Mouse (Mus musculus) intestine, embryonic 16.5 days (tissue): ENCODE data around the gene Fcgr4. TPM values are rescaled to one million over a fixed set of nuclear protein-coding genes. Genes with fewer than 3 reads are reported as not detected.
"Not testable (repeated sequence)": the region's sequence is repeated elsewhere in the genome, so short reads cannot be mapped to it uniquely, and the experiment has no call there.

Experiments used
- ATAC-seq: fragments of 200-750 bp; cut with Nextera tagmentation; 2 replicates; pipeline ENCODE4 v1.8.0; 2017; ENCODE audit warnings: moderate TSS enrichment, moderate library complexity
- H3K27ac ChIP-seq: fragments of 300-500 bp; sonication (generic); 2 replicates; pipeline ENCODE4 v1.5.1; 2014; ENCODE audit warnings: mild to moderate bottlenecking, low read length
- H3K27me3 ChIP-seq: fragments of 300-500 bp; sonication (generic); replicated peaks from 2 replicates; pipeline ENCODE4 v1.6.1; 2014; ENCODE audit warnings: low read length, control low read depth, mixed read lengths; ENCODE audit not compliant: control insufficient read depth, insufficient read depth
- H3K36me3 ChIP-seq: fragments of 300-500 bp; sonication (generic); 2 replicates; pipeline ENCODE4 v1.6.1; 2014; ENCODE audit warnings: low read length, control low read depth; ENCODE audit not compliant: control insufficient read depth, insufficient read depth
- H3K4me1 ChIP-seq: fragments of 300-500 bp; sonication (generic); 2 replicates; pipeline ENCODE4 v1.6.1; 2014; ENCODE audit warnings: low read length, control low read depth, mixed read lengths; ENCODE audit not compliant: control insufficient read depth, insufficient read depth
- H3K4me2 ChIP-seq: fragments of 300-500 bp; sonication (generic); 2 replicates; pipeline ENCODE4 v1.6.1; 2014; ENCODE audit warnings: low read depth, low read length, control low read depth
- H3K4me3 ChIP-seq: fragments of 300-500 bp; sonication (generic); 2 replicates; pipeline ENCODE4 v1.5.1; 2014; ENCODE audit warnings: mild to moderate bottlenecking, low read length
- H3K9ac ChIP-seq: fragments of 300-500 bp; sonication (generic); 2 replicates; pipeline ENCODE4 v1.6.1; 2014; ENCODE audit warnings: low read depth, low read length
- H3K9me3 ChIP-seq: fragments of 300-500 bp; sonication (generic); 2 replicates; pipeline ENCODE4 v1.6.1; 2016; ENCODE audit warnings: low read length, control low read depth; ENCODE audit not compliant: control insufficient read depth
- WGBS: fragments of 180-500 bp; shearing (Covaris S2); extraction: QIAGEN DNeasy Blood & Tissue Kit; methylation state at CpG from one replicate; pipeline ENCODE4 v1.1.7; 2014; 5-methylcytosine and 5-hydroxymethylcytosine counted together
- polyA plus RNA-seq: library from polyadenylated mRNA; unstranded; fragments of >200 nt; fragmentation: Nextera tagmentation; extraction: Ambion mirVana; gene quantifications from 2 replicates; pipeline ENCODE4 v1.2.1, GENCODE M21; 2015

Fcgr4 gene
- polyA plus RNA-seq, result 1.4 and 1.8 TPM in 2 replicates

DNA sequence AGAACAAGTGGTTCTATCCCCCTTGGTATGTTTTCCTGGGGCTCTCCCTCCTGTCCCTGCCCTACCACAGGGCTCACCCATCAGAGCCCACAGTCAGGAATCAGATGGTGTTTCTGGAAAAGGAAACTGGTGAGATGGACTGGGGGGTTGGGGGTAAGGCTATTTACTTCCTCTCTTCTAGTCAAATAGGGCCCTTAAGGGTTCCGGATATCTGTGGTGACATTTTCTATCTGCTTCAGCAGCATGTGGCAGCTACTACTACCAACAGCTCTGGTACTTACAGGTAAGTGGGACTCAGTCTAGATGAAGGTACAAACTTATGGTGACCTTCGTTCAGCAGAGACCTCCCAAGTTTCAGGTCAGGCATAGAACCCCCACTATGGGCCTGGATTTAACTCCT is at the start of gene Fcgr4:
Gene Fcgr4 (plus strand): TSS at position 184 of the 400 bp plus-strand sequence.
- Histone ChIP-seq H3K9me3 (no peaks in the 10 kb centered on the region), H3K27ac (no peak within 1 kb of the TSS), H3K9ac (no peak within 1 kb of the TSS), H3K4me2 (no peak within 1 kb of the TSS), H3K4me3 (no peak within 1 kb of the TSS), H3K36me3 (no peaks in the 10 kb centered on the region), H3K4me1 (no peaks in the 10 kb centered on the region), H3K27me3 (no peaks in the 10 kb centered on the region)
- WGBS, result 77% methylated on average over 2 of the region's 2 CpGs
- ATAC-seq, result no peak

DNA sequence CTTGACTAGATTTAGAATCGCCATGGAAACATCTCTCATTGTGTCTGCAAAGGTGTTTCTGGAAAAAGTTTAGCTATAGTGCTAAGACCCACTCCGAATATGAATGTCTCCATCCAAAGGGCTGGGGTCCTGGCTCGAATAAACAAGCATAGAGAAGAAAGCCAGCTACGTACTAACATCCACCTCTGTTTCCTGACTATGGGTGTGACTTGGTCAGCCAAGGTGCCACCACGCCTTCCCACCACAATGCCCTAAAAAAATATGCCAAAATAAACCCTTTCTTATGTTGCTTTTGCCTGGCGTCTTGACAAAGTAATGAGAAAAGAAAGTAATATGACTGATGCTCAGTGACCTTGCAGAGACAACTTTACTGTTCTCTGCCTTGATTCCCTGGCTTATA is 46.2 kb upstream of the Fcgr4 start:
- WGBS, result 80% methylated on average over 6 of the region's 6 CpGs
- Histone ChIP-seq H3K4me1 (no peaks in the 10 kb centered on the region), H3K4me3 (no peak overlapping the region), H3K27me3 (no peaks in the 10 kb centered on the region), H3K9ac (no peak overlapping the region), H3K4me2 (no peak overlapping the region), H3K36me3 (no peaks in the 10 kb centered on the region), H3K9me3 (no peaks in the 10 kb centered on the region), H3K27ac (no peak overlapping the region)
- no peak for ATAC-seq

DNA sequence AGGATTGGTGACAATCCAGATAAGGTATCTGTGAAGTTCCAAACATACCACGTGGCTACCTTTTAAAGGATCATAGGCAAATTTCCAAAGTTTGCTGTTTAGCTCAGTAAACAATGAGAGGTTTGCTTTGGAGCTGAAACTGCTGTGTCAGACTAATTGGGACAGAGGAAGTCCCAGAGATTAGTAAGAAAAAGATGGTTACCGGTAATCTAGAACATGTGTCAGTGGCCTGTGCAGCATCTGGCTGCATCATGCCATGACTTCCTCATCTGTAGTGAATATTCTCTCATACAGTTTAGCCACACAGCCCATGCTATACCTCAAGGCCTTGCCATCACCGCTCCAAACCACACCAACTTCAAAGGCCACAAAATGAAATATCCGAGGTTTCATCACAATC is 45.8 kb upstream of the Fcgr4 start:
- Histone ChIP-seq H3K4me2 (no peak overlapping the region), H3K27me3 (no peaks in the 10 kb centered on the region), H3K9ac (no peak overlapping the region), H3K27ac (no peak overlapping the region), H3K4me3 (no peak overlapping the region), H3K36me3 (no peaks in the 10 kb centered on the region), H3K4me1 (no peaks in the 10 kb centered on the region), H3K9me3 (no peaks in the 10 kb centered on the region)
- WGBS, result 75% methylated on average over 4 of the region's 4 CpGs
- ATAC-seq, result no peak

DNA sequence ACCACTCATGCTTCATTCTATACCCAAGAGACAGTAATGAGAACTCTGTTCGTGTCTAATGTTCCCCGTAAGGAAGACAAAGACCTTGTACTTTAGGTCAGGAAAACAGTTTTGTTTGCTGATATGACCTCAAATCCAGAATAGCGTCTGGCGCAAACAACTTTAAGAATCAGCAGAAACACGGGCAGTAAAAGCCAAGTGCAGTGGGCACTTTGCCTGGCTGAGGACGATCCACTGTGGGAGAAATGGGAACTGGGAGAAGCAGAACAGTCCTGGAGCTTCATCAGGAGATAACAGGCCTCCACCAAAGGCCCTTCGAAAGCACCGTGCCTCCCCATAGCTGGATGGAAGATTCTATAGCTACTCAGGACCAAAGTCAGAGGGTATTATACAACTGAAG is 44.5 kb upstream of the Fcgr4 start:
- H3K9ac ChIP-seq, result no peak overlapping the region
- no peaks in the 10 kb centered on the region for H3K4me1 ChIP-seq
- H3K4me3 ChIP-seq, result no peak overlapping the region
- no peaks in the 10 kb centered on the region for H3K27me3 ChIP-seq
- no peaks in the 10 kb centered on the region for H3K36me3 ChIP-seq
- WGBS, result 84% methylated on average over 8 of the region's 8 CpGs
- no peaks in the 10 kb centered on the region for H3K9me3 ChIP-seq
- ATAC-seq, result no peak
- no peak overlapping the region for H3K27ac ChIP-seq
- no peak overlapping the region for H3K4me2 ChIP-seq

DNA sequence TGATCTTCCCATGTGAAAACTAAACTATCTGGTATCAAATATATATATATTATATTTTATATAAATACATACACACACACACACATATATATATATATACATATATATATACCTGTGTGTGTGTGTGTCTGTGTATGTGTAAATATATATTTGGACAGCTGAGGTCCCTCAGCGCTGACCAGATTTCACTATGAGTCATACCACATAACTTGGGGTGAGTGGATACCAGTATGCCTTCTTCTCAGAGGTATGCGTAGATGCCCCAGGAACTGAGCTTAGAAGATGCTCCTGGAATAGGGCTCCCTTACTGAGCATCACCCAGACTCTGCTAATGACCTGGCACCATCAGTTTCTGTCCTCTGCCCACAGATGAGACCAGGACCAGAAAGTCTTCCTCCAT is 44.0 kb upstream of the Fcgr4 start:
- no peaks in the 10 kb centered on the region for H3K27me3 ChIP-seq
- H3K4me1 ChIP-seq, result no peaks in the 10 kb centered on the region

DNA sequence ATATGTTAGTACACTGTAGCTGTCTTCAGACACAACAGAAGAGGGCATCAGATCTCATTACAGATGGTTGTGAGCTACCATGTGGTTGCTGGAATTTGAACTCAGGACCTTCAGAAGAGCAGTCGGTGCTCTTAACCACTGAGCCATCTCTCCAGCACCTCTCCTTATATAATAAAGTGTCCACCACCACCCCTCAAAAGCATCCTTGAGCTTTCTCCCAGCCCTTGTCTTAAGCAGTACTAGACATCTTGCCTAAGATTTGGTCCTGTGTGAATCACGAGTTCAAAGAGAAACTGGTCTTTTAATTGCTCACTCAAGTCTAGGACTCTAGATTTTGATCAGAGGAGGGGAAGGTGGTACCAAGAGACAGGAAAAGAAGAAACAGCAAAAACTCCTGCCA is 43.4 kb upstream of the Fcgr4 start:
- not testable (repeated sequence) for ATAC-seq, H3K27ac ChIP-seq, H3K27me3 ChIP-seq, H3K4me1 ChIP-seq, H3K36me3 ChIP-seq, H3K9ac ChIP-seq, H3K9me3 ChIP-seq, H3K4me3 ChIP-seq, H3K4me2 ChIP-seq
- WGBS, result 82% methylated on average over 2 of the region's 2 CpGs

More for the DNA sequence above, 44.0 kb upstream of the Fcgr4 start:
- Histone ChIP-seq H3K4me3 (no peak overlapping the region), H3K4me2 (no peak overlapping the region), H3K27ac (no peak overlapping the region), H3K9ac (no peak overlapping the region), H3K9me3 (no peaks in the 10 kb centered on the region), H3K36me3 (no peaks in the 10 kb centered on the region)
- WGBS, result 95% methylated on average over 2 of the region's 2 CpGs
- no peak for ATAC-seq

DNA sequence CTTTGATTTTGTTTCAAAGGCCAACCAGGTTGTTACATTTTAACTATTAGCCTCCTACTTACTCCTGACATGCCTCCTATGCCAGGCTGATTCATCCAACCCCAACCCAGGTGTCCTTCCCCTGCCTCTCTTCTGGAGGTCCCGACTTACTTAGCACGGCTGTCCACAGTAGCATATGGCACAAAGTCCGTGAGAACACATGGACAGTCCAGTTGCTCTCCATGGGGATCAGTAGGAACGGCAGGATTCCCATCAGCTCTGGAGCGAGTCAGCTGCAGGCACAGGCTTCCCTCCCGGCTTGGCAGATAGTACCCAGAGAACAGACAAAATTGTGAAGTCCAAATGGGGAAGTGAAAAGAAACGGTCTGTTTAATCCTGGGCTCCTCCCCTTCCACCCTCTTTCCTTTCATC is 43.0 kb upstream of the Fcgr4 start:
- Histone ChIP-seq H3K36me3 (no peaks in the 10 kb centered on the region), H3K27ac (no peak overlapping the region), H3K27me3 (no peaks in the 10 kb centered on the region), H3K9me3 (no peaks in the 10 kb centered on the region), H3K4me3 (no peak overlapping the region), H3K9ac (no peak overlapping the region), H3K4me2 (no peak overlapping the region), H3K4me1 (no peaks in the 10 kb centered on the region)
- ATAC-seq, result no peak
- WGBS, result 57% methylated on average over 7 of the region's 7 CpGs

DNA sequence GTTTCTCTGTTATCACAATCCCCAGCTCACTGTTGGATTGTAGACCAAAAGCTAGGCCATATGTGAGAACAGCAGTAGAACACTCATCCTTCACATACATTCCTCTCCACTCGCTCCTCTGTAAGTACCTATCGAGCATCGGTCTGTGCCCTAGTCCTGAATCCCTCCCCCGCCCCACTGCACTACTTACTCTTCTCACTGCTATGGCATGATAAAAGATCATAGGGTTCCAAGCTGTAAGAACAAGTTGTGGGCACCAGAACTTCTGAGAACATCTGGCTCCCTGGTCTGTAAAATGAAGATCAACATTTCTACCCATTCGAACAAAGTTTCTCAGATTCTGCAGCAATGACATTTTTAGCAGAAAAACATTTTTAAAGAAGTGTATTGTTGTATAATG is 42.3 kb upstream of the Fcgr4 start, which contains the start of gene Fcgr2b:
Gene Fcgr2b (minus strand): TSS at position 101 of the 400 bp plus-strand sequence.
- no peak for ATAC-seq
- Histone ChIP-seq H3K4me2 (no peak within 1 kb of the TSS), H3K27ac (no peak within 1 kb of the TSS)

DNA sequence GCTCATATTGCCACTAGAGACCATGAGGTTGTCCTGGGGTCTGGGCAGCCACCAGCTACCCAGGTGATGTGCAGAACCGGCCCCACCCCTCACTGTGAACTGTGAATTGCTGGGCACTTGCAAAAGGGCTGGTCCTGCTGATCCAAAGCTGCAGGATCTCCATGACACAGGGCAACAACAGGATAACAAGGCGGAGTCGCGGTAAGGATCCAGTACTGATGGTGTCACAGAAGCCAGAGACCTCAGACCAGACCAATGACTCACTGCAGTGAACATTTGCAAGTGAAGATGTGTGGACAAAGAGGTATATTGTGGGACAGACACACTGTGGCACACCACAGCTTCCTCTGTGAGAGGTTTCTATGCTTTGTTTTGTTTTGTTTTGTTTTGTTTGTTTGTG is 40.1 kb upstream of the Fcgr4 start:
- ATAC-seq, result no peak
- Histone ChIP-seq H3K27me3 (no peaks in the 10 kb centered on the region), H3K4me2 (no peak overlapping the region), H3K36me3 (no peaks in the 10 kb centered on the region), H3K4me1 (no peaks in the 10 kb centered on the region), H3K9me3 (no peaks in the 10 kb centered on the region), H3K4me3 (no peak overlapping the region), H3K27ac (no peak overlapping the region), H3K9ac (no peak overlapping the region)
- WGBS, result 76% methylated on average over 4 of the region's 4 CpGs

More for the DNA sequence above, 42.3 kb upstream of the Fcgr4 start, which contains the start of gene Fcgr2b:
- Histone ChIP-seq H3K9ac (no peak within 1 kb of the TSS), H3K36me3 (no peaks in the 10 kb centered on the region), H3K9me3 (no peaks in the 10 kb centered on the region), H3K4me1 (no peaks in the 10 kb centered on the region), H3K4me3 (no peak within 1 kb of the TSS), H3K27me3 (no peaks in the 10 kb centered on the region)
- 85% methylated on average over 5 of the region's 5 CpGs for WGBS

DNA sequence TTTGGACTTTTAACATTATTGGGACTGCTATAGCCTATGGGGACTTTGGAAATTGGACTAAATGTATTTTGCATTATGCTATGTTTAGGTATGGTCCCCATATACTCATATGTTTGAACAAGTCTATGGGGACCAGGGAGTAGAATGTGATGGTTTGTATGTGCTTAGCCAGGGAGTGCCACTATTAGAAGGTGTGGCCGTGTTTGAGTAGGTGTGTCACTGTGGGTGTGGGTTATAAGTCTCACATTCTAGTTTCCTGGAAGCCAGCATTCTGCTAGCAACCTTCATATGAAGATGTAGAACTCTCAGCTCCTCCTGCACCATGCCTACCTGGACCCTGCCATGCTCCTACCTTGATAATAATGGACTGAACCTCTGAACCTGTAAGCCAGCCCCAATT is 37.0 kb upstream of the Fcgr4 start:
- not testable (repeated sequence) for H3K9me3 ChIP-seq, H3K27ac ChIP-seq, H3K4me1 ChIP-seq, H3K27me3 ChIP-seq, H3K9ac ChIP-seq, H3K4me2 ChIP-seq, H3K36me3 ChIP-seq, H3K4me3 ChIP-seq
- WGBS, result 54% methylated on average over 1 of the region's 1 CpGs
- peak; percentile 73 for ATAC-seq
